Mouse (Mus musculus) liver, postnatal 0 days (tissue): ENCODE results near the gene Lysmd2.

Source experiments
- CTCF ChIP-seq: sonication (generic); IDR thresholded peaks from 2 replicates; pipeline ENCODE4 v1.5.1; 2016; ENCODE audit warnings: antibody characterized with exemption, low read depth
- EP300 ChIP-seq: IDR thresholded peaks from 2 replicates; pipeline ENCODE4 v1.6.1; 2016; ENCODE audit warnings: antibody characterized with exemption, low read depth, mild to moderate bottlenecking

- no peak for TF ChIP-seq EP300
- TF ChIP-seq CTCF, result no peak
These were observed 47.2 kb downstream of the Lysmd2 start for GRCm38 (mm10) chr9:75672769-75673168.
